ENCODE assay signal across 9 mouse cellular contexts in the genomic region with DNA sequence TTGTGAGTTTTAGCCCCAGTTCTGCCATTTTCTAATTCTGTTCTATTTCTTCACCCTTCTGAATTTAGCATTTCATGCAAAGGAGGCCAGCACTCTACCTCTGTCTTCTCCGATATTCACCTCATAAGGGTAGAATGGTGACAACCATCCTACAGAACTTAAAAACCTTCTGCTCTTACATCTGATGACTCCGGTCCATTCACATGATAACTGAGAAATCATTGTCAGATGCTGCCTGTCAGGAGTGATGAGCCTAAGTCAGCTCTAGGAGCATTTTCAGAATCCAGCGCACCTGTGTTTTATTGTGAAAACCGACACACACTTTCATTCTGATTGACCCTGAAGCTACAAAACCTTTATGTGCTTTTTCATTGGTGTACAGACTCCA.
DNase-seq lines count a peak whose midpoint lies in the region; ATAC-seq and TF ChIP-seq lines count a peak whose summit lies in the region.
"Had no signal": no experiment of that assay in that cellular context is flagged by ENCODE, and none has a peak within 500 bp of the region (broad histone marks: within the 10 kb centered on the region; RNA-seq: fewer than 3 reads in every experiment).

No protein-coding gene starts in this region.

- ATAC-seq in frontal cortex, adult (ENCODE audit: low TSS enrichment) = peak; percentile 23; the same call in 1 of the 2 replicates
- no peak for ATAC-seq in stomach, embryonic 15.5 days (ENCODE audit: insufficient read depth, low FRiP score, low read depth)
- ATAC-seq in stomach, postnatal 0 days (ENCODE audit: low FRiP score, low TSS enrichment) = no peak
- ATAC-seq in limb, embryonic 14.5 days (ENCODE audit: low FRiP score, low read depth) = no peak

- TF ChIP-seq CTCF in stomach, postnatal 0 days (IDR thresholded peaks at IDR 0.05; ENCODE audit: low read depth) = no peak

- no peak for TF ChIP-seq EP300 in stomach, postnatal 0 days (optimal IDR thresholded peaks at IDR 0.05)

- WGBS in stomach, embryonic 15.5 days = 73% methylated on average over 4 of the region's 4 CpGs
- WGBS in stomach, postnatal 0 days = 71% methylated on average over 4 of the region's 4 CpGs
- 59% methylated on average over 4 of the region's 4 CpGs for WGBS in limb, embryonic 14.5 days

- H3K36me3 ChIP-seq in stomach, embryonic 15.5 days = no peaks in the 10 kb centered on the region
- no peaks in the 10 kb centered on the region for H3K36me3 ChIP-seq in stomach, postnatal 0 days (ENCODE audit: control insufficient read depth, insufficient read depth, low read length)
- H3K36me3 ChIP-seq in limb, embryonic 14.5 days (ENCODE audit: control insufficient read depth, insufficient read depth, low read length) = no peaks in the 10 kb centered on the region
- H3K36me3 ChIP-seq: limb, embryonic 15.5 days had no signal

- no peaks in the 10 kb centered on the region for H3K27me3 ChIP-seq in stomach, embryonic 15.5 days (replicated peaks)
- no peaks in the 10 kb centered on the region for H3K27me3 ChIP-seq in stomach, postnatal 0 days (ENCODE audit: control insufficient read depth, insufficient read depth, low read length)
- H3K27me3 ChIP-seq in limb, embryonic 14.5 days (ENCODE audit: control insufficient read depth, insufficient read depth, low read length) = no peaks in the 10 kb centered on the region
- H3K27me3 ChIP-seq: limb, embryonic 15.5 days had no signal

- H3K9me3 ChIP-seq in stomach, embryonic 15.5 days = no peaks in the 10 kb centered on the region
- no peaks in the 10 kb centered on the region for H3K9me3 ChIP-seq in stomach, postnatal 0 days (ENCODE audit: control insufficient read depth, low read length)
- H3K9me3 ChIP-seq in limb, embryonic 14.5 days (ENCODE audit: control insufficient read depth, low read length) = no peaks in the 10 kb centered on the region
- H3K9me3 ChIP-seq: limb, embryonic 15.5 days had no signal

- H3K27ac ChIP-seq in stomach, embryonic 15.5 days = no peak overlapping the region
- no peak overlapping the region for H3K27ac ChIP-seq in stomach, postnatal 0 days (replicated peaks)
- no peak overlapping the region for H3K27ac ChIP-seq in limb, embryonic 14.5 days (replicated peaks; ENCODE audit: low read depth, low read length)
- H3K27ac ChIP-seq: limb, embryonic 15.5 days had no signal

- 0 out of 2 replicates have a peak overlapping the region, but pooled peaks have one; percentile 21 for H3K4me2 ChIP-seq in stomach, embryonic 15.5 days
- H3K4me2 ChIP-seq in stomach, postnatal 0 days (replicated peaks; ENCODE audit: low read depth) = no peak overlapping the region
- peak overlapping the region; percentile 27 for H3K4me2 ChIP-seq in limb, embryonic 14.5 days (replicated peaks; ENCODE audit: low read depth, low read length, severe bottlenecking)
- H3K4me2 ChIP-seq: limb, embryonic 15.5 days had no signal

- H3K4me1 ChIP-seq in stomach, embryonic 15.5 days = no peaks in the 10 kb centered on the region
- no peaks in the 10 kb centered on the region for H3K4me1 ChIP-seq in stomach, postnatal 0 days (replicated peaks; ENCODE audit: control insufficient read depth, insufficient read depth)
- no peaks in the 10 kb centered on the region for H3K4me1 ChIP-seq in limb, embryonic 14.5 days (ENCODE audit: control insufficient read depth, insufficient read depth, low read length)
- H3K4me1 ChIP-seq: limb, embryonic 15.5 days had no signal

- no peak for TF ChIP-seq POLR2A in limb, embryonic 14.5 days (IDR thresholded peaks at IDR 0.05; ENCODE audit: borderline replicate concordance, extremely low read depth, insufficient read depth, insufficient read length)

- no peak overlapping the region for H3K4me3 ChIP-seq in stomach, embryonic 15.5 days (replicated peaks)
- H3K4me3 ChIP-seq in stomach, postnatal 0 days (ENCODE audit: low read depth, low read length) = no peak overlapping the region
- H3K4me3 ChIP-seq in limb, embryonic 14.5 days (replicated peaks; ENCODE audit: low read length) = no peak overlapping the region
- H3K4me3 ChIP-seq: limb, embryonic 15.5 days had no signal

- DNase-seq in frontal cortex, postnatal 25 days (ENCODE audit: low spot score in 2 of 2) = no peak
- DNase-seq in stomach, postnatal 0 days (ENCODE audit: low spot score) = no peak
- DNase-seq in limb, embryonic 14.5 days (ENCODE audit: low spot score) = no peak
- DNase-seq in ovary, postnatal 10 days (ENCODE audit: low spot score) = no peak
- no peak for DNase-seq in thymus, postnatal 0 days (ENCODE audit: low spot score)
- DNase-seq in gastrocnemius, postnatal 10 days = no peak

- no peak overlapping the region for H3K9ac ChIP-seq in stomach, embryonic 15.5 days
- H3K9ac ChIP-seq in stomach, postnatal 0 days (ENCODE audit: low read length) = no peak overlapping the region
- H3K9ac ChIP-seq in limb, embryonic 14.5 days (ENCODE audit: low read depth, low read length, severe bottlenecking) = no peak overlapping the region
- H3K9ac ChIP-seq: limb, embryonic 15.5 days had no signal
